Mouse (Mus musculus) retina, postnatal 7 days (tissue): Measurements from ENCODE around the gene Zfp982.
"Not testable (repeated sequence)": the region's sequence is repeated elsewhere in the genome, so short reads cannot be mapped to it uniquely, and the experiment has no call there.

Source experiments
- DNase-seq: peaks from one replicate; pipeline ENCODE4 v3.0.0-alpha.2; 2012; ENCODE audit warnings: low read depth, low spot score

Gene Zfp982

DNA sequence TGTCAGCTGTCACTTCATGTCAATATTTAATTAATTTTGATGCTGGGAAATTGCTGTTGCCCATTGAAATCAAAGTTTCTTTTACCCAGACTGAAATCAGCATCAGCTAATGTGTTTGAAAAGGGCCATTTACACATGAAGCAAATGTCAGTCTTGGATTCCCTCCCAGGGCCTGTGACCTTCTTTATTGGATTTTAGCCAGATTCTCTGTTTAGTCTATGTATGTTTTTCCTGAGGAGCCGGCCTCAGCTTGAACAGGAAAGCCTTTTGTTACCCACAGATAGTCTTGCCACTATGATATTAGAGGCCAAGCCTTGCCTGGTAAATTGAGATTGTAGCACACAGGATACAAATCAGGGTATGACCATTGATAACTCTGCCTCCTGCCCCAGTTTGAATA is 66.9 kb downstream of the Zfp982 start:
- not testable (repeated sequence) for DNase-seq
